Mouse (Mus musculus): ENCODE results near the gene Pknox2.

Gene Pknox2

GRCm38 (mm10) chr9:37008090-37008489, 139.1 kb downstream of the Pknox2 start:
- DNase-seq (ENCODE audit: extremely low read depth, low read depth, low spot score): no peak

GRCm38 (mm10) chr9:37004676-37005075, 142.5 kb downstream of the Pknox2 start:
- DNase-seq (ENCODE audit: extremely low read depth, low read depth, low spot score): no peak

- DNase-seq (ENCODE audit: extremely low read depth, low read depth, low spot score): no peak
Measured at GRCm38 (mm10) chr9:37001935-37002535, 145.2 kb downstream of the Pknox2 start.

GRCm38 (mm10) chr9:36999393-36999792, 147.8 kb downstream of the Pknox2 start:
- DNase-seq (ENCODE audit: extremely low read depth, low read depth, low spot score): no peak

GRCm38 (mm10) chr9:36990626-36991368, 156.4 kb downstream of the Pknox2 start:
- DNase-seq (ENCODE audit: extremely low read depth, low read depth, low spot score): no peak

- DNase-seq (ENCODE audit: extremely low read depth, low read depth, low spot score): no peak
Measured at GRCm38 (mm10) chr9:36989991-36990390, 157.2 kb downstream of the Pknox2 start.

GRCm38 (mm10) chr9:36985233-36985632, 162.0 kb downstream of the Pknox2 start:
- no peak for DNase-seq (ENCODE audit: extremely low read depth, low read depth, low spot score)

- no peak for DNase-seq (ENCODE audit: extremely low read depth, low read depth, low spot score)
Measured at GRCm38 (mm10) chr9:36976596-36977362, 170.4 kb downstream of the Pknox2 start.

GRCm38 (mm10) chr9:36973486-36974227, 173.6 kb downstream of the Pknox2 start:
- DNase-seq (ENCODE audit: extremely low read depth, low read depth, low spot score): no peak

- no peak for DNase-seq (ENCODE audit: extremely low read depth, low read depth, low spot score)
Measured at GRCm38 (mm10) chr9:36972089-36972488, 175.1 kb downstream of the Pknox2 start.

GRCm38 (mm10) chr9:36971066-36971465, 176.1 kb downstream of the Pknox2 start:
- no peak for DNase-seq (ENCODE audit: extremely low read depth, low read depth, low spot score)

GRCm38 (mm10) chr9:36970651-36971050, 176.6 kb downstream of the Pknox2 start:
- no peak for DNase-seq (ENCODE audit: extremely low read depth, low read depth, low spot score)

- no peak for DNase-seq (ENCODE audit: extremely low read depth, low read depth, low spot score)
Measured at GRCm38 (mm10) chr9:36969131-36969530, 178.1 kb downstream of the Pknox2 start.

- DNase-seq (ENCODE audit: extremely low read depth, low read depth, low spot score): no peak
Measured at GRCm38 (mm10) chr9:36968713-36969112, 178.5 kb downstream of the Pknox2 start.

- no peak for DNase-seq (ENCODE audit: extremely low read depth, low read depth, low spot score)
Measured at GRCm38 (mm10) chr9:36968236-36968635, 179.0 kb downstream of the Pknox2 start.

- no peak for DNase-seq (ENCODE audit: extremely low read depth, low read depth, low spot score)
Measured at GRCm38 (mm10) chr9:36965720-36966119, 181.5 kb downstream of the Pknox2 start.

- no peak for DNase-seq (ENCODE audit: extremely low read depth, low read depth, low spot score)
Measured at GRCm38 (mm10) chr9:36964230-36964629, 183.0 kb downstream of the Pknox2 start.

GRCm38 (mm10) chr9:36963512-36963911, 183.7 kb downstream of the Pknox2 start:
- no peak for DNase-seq (ENCODE audit: extremely low read depth, low read depth, low spot score)

- no peak for DNase-seq (ENCODE audit: extremely low read depth, low read depth, low spot score)
Measured at GRCm38 (mm10) chr9:36961874-36962273, 185.3 kb downstream of the Pknox2 start.

- DNase-seq (ENCODE audit: extremely low read depth, low read depth, low spot score): no peak
Measured at GRCm38 (mm10) chr9:36961153-36961552, 186.1 kb downstream of the Pknox2 start.

GRCm38 (mm10) chr9:36951133-36951484, 196.1 kb downstream of the Pknox2 start:
- DNase-seq (ENCODE audit: extremely low read depth, low read depth, low spot score): no peak
